Mouse (Mus musculus): ENCODE measurements around the gene Alyref2. TPM values are rescaled to one million over a fixed set of nuclear protein-coding genes. Genes with fewer than 3 reads are reported as not detected.

Alyref2 gene
- 11.2 and 13.7 TPM in 2 replicates for polyA plus RNA-seq (2015; fragmentation: Nextera tagmentation; extraction: Ambion mirVana)

- Histone ChIP-seq H3K27me3 (no peaks in the 10 kb centered on the region), H3K4me1 (peaks cover 17% of the 10 kb centered on the region), H3K36me3 (no peaks in the 10 kb centered on the region), H3K27ac (peak within 1 kb of the TSS; percentile 98), H3K4me2 (peak within 1 kb of the TSS; percentile 69), H3K9ac (peak within 1 kb of the TSS; percentile 66), H3K9me3 (replicated peaks) (no peaks in the 10 kb centered on the region), H3K4me3 (replicated peaks) (peak within 1 kb of the TSS; percentile 54)
- under 1% methylated on average over 19 of the region's 19 CpGs for WGBS
- ATAC-seq (replicated peaks; ENCODE audit: low FRiP score) = peak; percentile 91
These were observed at the start of gene Alyref2 for GRCm38 (mm10) chr1:171503250-171503591. TSS of gene Alyref2 (plus strand) at chr1:171503478.

GRCm38 (mm10) chr1:171454926-171455325 lies 48.4 kb upstream of the Alyref2 start:
- no peaks in the 10 kb centered on the region for H3K9me3 ChIP-seq (replicated peaks)
- no peak overlapping the region for H3K4me3 ChIP-seq (replicated peaks)
- no peak overlapping the region for H3K27ac ChIP-seq
- no peaks in the 10 kb centered on the region for H3K27me3 ChIP-seq
- no peak overlapping the region for H3K9ac ChIP-seq
- H3K4me1 ChIP-seq = peaks cover 6% of the 10 kb centered on the region
- WGBS = 74% methylated on average over 6 of the region's 6 CpGs
- no peak for ATAC-seq (replicated peaks; ENCODE audit: low FRiP score)
- H3K4me2 ChIP-seq = no peak overlapping the region
- peaks cover 6% of the 10 kb centered on the region; the same call in 1 of the 2 replicates for H3K36me3 ChIP-seq

- Histone ChIP-seq H3K36me3 (peaks cover 31% of the 10 kb centered on the region), H3K27ac (no peak overlapping the region), H3K4me2 (no peak overlapping the region), H3K27me3 (no peaks in the 10 kb centered on the region), H3K9ac (no peak overlapping the region), H3K9me3 (replicated peaks) (no peaks in the 10 kb centered on the region), H3K4me3 (replicated peaks) (no peak overlapping the region), H3K4me1 (peaks cover 13% of the 10 kb centered on the region)
- 92% methylated on average over 1 of the region's 1 CpGs for WGBS
- ATAC-seq (replicated peaks; ENCODE audit: low FRiP score) = no peak
These were observed 45.7 kb upstream of the Alyref2 start for GRCm38 (mm10) chr1:171457568-171457967.

- Histone ChIP-seq H3K4me2 (no peak overlapping the region), H3K36me3 (peaks cover 45% of the 10 kb centered on the region), H3K9ac (no peak overlapping the region), H3K4me3 (replicated peaks) (no peak overlapping the region), H3K27ac (no peak overlapping the region), H3K27me3 (no peaks in the 10 kb centered on the region), H3K9me3 (replicated peaks) (no peaks in the 10 kb centered on the region), H3K4me1 (peaks cover 13% of the 10 kb centered on the region)
- ATAC-seq (replicated peaks; ENCODE audit: low FRiP score) = no peak
- 26% methylated on average over 5 of the region's 5 CpGs for WGBS
These were observed 43.5 kb upstream of the Alyref2 start for GRCm38 (mm10) chr1:171459791-171460190.

- peaks cover 13% of the 10 kb centered on the region for H3K4me1 ChIP-seq
- no peak; the same call in 1 of the 2 replicates for ATAC-seq (replicated peaks; ENCODE audit: low FRiP score)
- no peaks in the 10 kb centered on the region for H3K9me3 ChIP-seq (replicated peaks)
- WGBS = 88% methylated on average over 22 of the region's 22 CpGs
- H3K9ac ChIP-seq = no peak overlapping the region
- no peak overlapping the region for H3K27ac ChIP-seq
- H3K4me2 ChIP-seq = no peak overlapping the region
- H3K27me3 ChIP-seq = no peaks in the 10 kb centered on the region
- H3K4me3 ChIP-seq (replicated peaks) = no peak overlapping the region
- H3K36me3 ChIP-seq = peaks cover 53% of the 10 kb centered on the region
These were observed 42.5 kb upstream of the Alyref2 start for GRCm38 (mm10) chr1:171460551-171461503.

- Histone ChIP-seq H3K4me2 (no peak overlapping the region), H3K4me3 (replicated peaks) (no peak overlapping the region), H3K36me3 (peaks cover 54% of the 10 kb centered on the region), H3K9ac (no peak overlapping the region), H3K4me1 (peaks cover 13% of the 10 kb centered on the region), H3K27ac (no peak overlapping the region), H3K9me3 (replicated peaks) (no peaks in the 10 kb centered on the region), H3K27me3 (no peaks in the 10 kb centered on the region)
- no peak for ATAC-seq (replicated peaks; ENCODE audit: low FRiP score)
- WGBS = 97% methylated on average over 3 of the region's 3 CpGs
These were observed 40.1 kb upstream of the Alyref2 start for GRCm38 (mm10) chr1:171463133-171463532.

GRCm38 (mm10) chr1:171465749-171466412 lies 37.4 kb upstream of the Alyref2 start:
- Histone ChIP-seq H3K4me1 (0 out of 2 replicates have a peak, but pooled peaks cover 2% of the 10 kb centered on the region), H3K27me3 (no peaks in the 10 kb centered on the region), H3K9ac (no peak overlapping the region), H3K9me3 (replicated peaks) (no peaks in the 10 kb centered on the region), H3K4me3 (replicated peaks) (no peak overlapping the region), H3K4me2 (no peak overlapping the region), H3K36me3 (peaks cover 46% of the 10 kb centered on the region), H3K27ac (no peak overlapping the region)
- WGBS = 94% methylated on average over 5 of the region's 5 CpGs
- no peak for ATAC-seq (replicated peaks; ENCODE audit: low FRiP score)

GRCm38 (mm10) chr1:171466565-171466964 lies 36.7 kb upstream of the Alyref2 start:
- H3K9me3 ChIP-seq (replicated peaks) = no peaks in the 10 kb centered on the region
- 88% methylated on average over 4 of the region's 4 CpGs for WGBS
- no peak overlapping the region for H3K9ac ChIP-seq
- H3K36me3 ChIP-seq = peaks cover 40% of the 10 kb centered on the region
- H3K4me1 ChIP-seq = peaks cover 5% of the 10 kb centered on the region; the same call in 1 of the 2 replicates
- H3K27ac ChIP-seq = no peak overlapping the region
- no peak for ATAC-seq (replicated peaks; ENCODE audit: low FRiP score)
- no peak overlapping the region for H3K4me3 ChIP-seq (replicated peaks)
- no peaks in the 10 kb centered on the region for H3K27me3 ChIP-seq
- no peak overlapping the region for H3K4me2 ChIP-seq

- Histone ChIP-seq H3K27ac (no peak overlapping the region), H3K9me3 (replicated peaks) (no peaks in the 10 kb centered on the region), H3K4me2 (no peak overlapping the region), H3K4me1 (peaks cover 5% of the 10 kb centered on the region; the same call in 1 of the 2 replicates), H3K36me3 (peaks cover 10% of the 10 kb centered on the region), H3K9ac (no peak overlapping the region), H3K4me3 (replicated peaks) (no peak overlapping the region), H3K27me3 (no peaks in the 10 kb centered on the region)
- 86% methylated on average over 3 of the region's 3 CpGs for WGBS
- no peak for ATAC-seq (replicated peaks; ENCODE audit: low FRiP score)
These were observed 33.6 kb upstream of the Alyref2 start for GRCm38 (mm10) chr1:171469678-171470077.

- Histone ChIP-seq H3K4me2 (0 out of 2 replicates have a peak overlapping the region, but pooled peaks have one; percentile 29), H3K9ac (no peak overlapping the region), H3K27ac (no peak overlapping the region), H3K4me1 (peaks cover 5% of the 10 kb centered on the region; the same call in 1 of the 2 replicates), H3K36me3 (peaks cover 5% of the 10 kb centered on the region), H3K4me3 (replicated peaks) (no peak overlapping the region), H3K9me3 (replicated peaks) (no peaks in the 10 kb centered on the region), H3K27me3 (no peaks in the 10 kb centered on the region)
- ATAC-seq (replicated peaks; ENCODE audit: low FRiP score) = 0 out of 2 replicates have a peak, but pooled peaks have one; percentile 22
- WGBS = 38% methylated on average over 7 of the region's 7 CpGs
These were observed 32.9 kb upstream of the Alyref2 start for GRCm38 (mm10) chr1:171470371-171470871.

GRCm38 (mm10) chr1:171470896-171471295 lies 32.4 kb upstream of the Alyref2 start:
- no peak overlapping the region for H3K27ac ChIP-seq
- H3K4me1 ChIP-seq = peaks cover 5% of the 10 kb centered on the region; the same call in 1 of the 2 replicates
- H3K27me3 ChIP-seq = no peaks in the 10 kb centered on the region
- no peak overlapping the region for H3K4me2 ChIP-seq
- H3K9ac ChIP-seq = no peak overlapping the region
- 87% methylated on average over 5 of the region's 5 CpGs for WGBS
- H3K9me3 ChIP-seq (replicated peaks) = no peaks in the 10 kb centered on the region
- H3K36me3 ChIP-seq = peaks cover under 1% of the 10 kb centered on the region; the same call in 1 of the 2 replicates
- H3K4me3 ChIP-seq (replicated peaks) = no peak overlapping the region
- ATAC-seq (replicated peaks; ENCODE audit: low FRiP score) = no peak

- no peak for ATAC-seq (replicated peaks; ENCODE audit: low FRiP score)
- H3K27ac ChIP-seq = no peak overlapping the region
These were observed 31.8 kb upstream of the Alyref2 start for GRCm38 (mm10) chr1:171471452-171471851.

More at GRCm38 (mm10) chr1:171471452-171471851, 31.8 kb upstream of the Alyref2 start:
- 75% methylated on average over 1 of the region's 1 CpGs for WGBS
- Histone ChIP-seq H3K9ac (no peak overlapping the region), H3K27me3 (no peaks in the 10 kb centered on the region), H3K4me2 (no peak overlapping the region), H3K36me3 (no peaks in the 10 kb centered on the region), H3K4me3 (replicated peaks) (no peak overlapping the region), H3K9me3 (replicated peaks) (no peaks in the 10 kb centered on the region), H3K4me1 (peaks cover 5% of the 10 kb centered on the region; the same call in 1 of the 2 replicates)

Data from kidney, embryonic 15.5 days (tissue).